Mouse (Mus musculus): ENCODE results near the gene Ifnar1. TPM values are rescaled to one million over a fixed set of nuclear protein-coding genes. Genes with fewer than 3 reads are reported as not detected.

The Ifnar1 gene
- polyA plus RNA-seq, 1 experiment from 2014 or later = 55.2 TPM

- Histone ChIP-seq H3K4me3 (replicated peaks) (peak overlapping the region; percentile 90), H3K27ac (no peak overlapping the region), H3K9ac (replicated peaks) (peak overlapping the region; percentile 96), H3K9me3 (no peaks in the 10 kb centered on the region), H3K4me2 (replicated peaks) (peak overlapping the region; percentile 87), H3K36me3 (no peaks in the 10 kb centered on the region), H3K4me1 (replicated peaks) (peaks cover 35% of the 10 kb centered on the region), H3K27me3 (peaks cover 12% of the 10 kb centered on the region; the same call in 1 of the 2 replicates)
- ATAC-seq = no peak
- WGBS = 66% methylated on average over 5 of the region's 5 CpGs
Measured at GRCm38 (mm10) chr16:91547974-91548373, 62.9 kb downstream of the Ifnar1 start.

GRCm38 (mm10) chr16:91548586-91548985 is 63.5 kb downstream of the Ifnar1 start:
- no peak overlapping the region for H3K27ac ChIP-seq
- H3K9me3 ChIP-seq = no peaks in the 10 kb centered on the region
- H3K4me3 ChIP-seq (replicated peaks) = peak overlapping the region; percentile 18
- H3K27me3 ChIP-seq = peaks cover 12% of the 10 kb centered on the region; the same call in 1 of the 2 replicates
- H3K9ac ChIP-seq (replicated peaks) = 0 out of 2 replicates have a peak overlapping the region, but pooled peaks have one; percentile 24
- peaks cover 40% of the 10 kb centered on the region for H3K4me1 ChIP-seq (replicated peaks)
- no peak for ATAC-seq
- H3K4me2 ChIP-seq (replicated peaks) = peak overlapping the region; percentile 87
- 52% methylated on average over 5 of the region's 5 CpGs for WGBS
- no peaks in the 10 kb centered on the region for H3K36me3 ChIP-seq

GRCm38 (mm10) chr16:91548996-91549395 is 64.0 kb downstream of the Ifnar1 start:
- 72% methylated on average over 2 of the region's 2 CpGs for WGBS
- H3K27ac ChIP-seq = no peak overlapping the region
- no peaks in the 10 kb centered on the region for H3K36me3 ChIP-seq
- H3K4me1 ChIP-seq (replicated peaks) = peaks cover 43% of the 10 kb centered on the region
- no peak for ATAC-seq
- peak overlapping the region; percentile 87 for H3K4me2 ChIP-seq (replicated peaks)
- H3K27me3 ChIP-seq = peaks cover 12% of the 10 kb centered on the region; the same call in 1 of the 2 replicates
- H3K9ac ChIP-seq (replicated peaks) = 0 out of 2 replicates have a peak overlapping the region, but pooled peaks have one; percentile 24
- no peaks in the 10 kb centered on the region for H3K9me3 ChIP-seq
- peak overlapping the region; percentile 18 for H3K4me3 ChIP-seq (replicated peaks)

GRCm38 (mm10) chr16:91549616-91550015 is 64.6 kb downstream of the Ifnar1 start:
- ATAC-seq = no peak
- no peak overlapping the region for H3K9ac ChIP-seq (replicated peaks)
- WGBS = 57% methylated on average over 5 of the region's 5 CpGs
- no peak overlapping the region for H3K4me3 ChIP-seq (replicated peaks)
- no peaks in the 10 kb centered on the region for H3K9me3 ChIP-seq
- H3K4me2 ChIP-seq (replicated peaks) = no peak overlapping the region
- no peaks in the 10 kb centered on the region for H3K36me3 ChIP-seq
- H3K4me1 ChIP-seq (replicated peaks) = peaks cover 43% of the 10 kb centered on the region
- H3K27me3 ChIP-seq = peaks cover 12% of the 10 kb centered on the region; the same call in 1 of the 2 replicates
- no peak overlapping the region for H3K27ac ChIP-seq

GRCm38 (mm10) chr16:91551081-91551524 is 66.1 kb downstream of the Ifnar1 start:
- Histone ChIP-seq H3K9me3 (no peaks in the 10 kb centered on the region), H3K4me1 (replicated peaks) (peaks cover 43% of the 10 kb centered on the region), H3K27me3 (peaks cover 3% of the 10 kb centered on the region; the same call in 1 of the 2 replicates), H3K4me2 (replicated peaks) (no peak overlapping the region), H3K36me3 (peaks cover 14% of the 10 kb centered on the region), H3K4me3 (replicated peaks) (no peak overlapping the region), H3K27ac (no peak overlapping the region), H3K9ac (replicated peaks) (no peak overlapping the region)
- 75% methylated on average over 10 of the region's 10 CpGs for WGBS
- ATAC-seq = no peak

- H3K36me3 ChIP-seq = peaks cover 15% of the 10 kb centered on the region
Measured at GRCm38 (mm10) chr16:91552072-91552471, 67.0 kb downstream of the Ifnar1 start.

GRCm38 (mm10) chr16:91553625-91554024 is 68.6 kb downstream of the Ifnar1 start:
- H3K27ac ChIP-seq = no peak overlapping the region
- no peak overlapping the region for H3K4me2 ChIP-seq (replicated peaks)
- H3K27me3 ChIP-seq = no peaks in the 10 kb centered on the region
- peaks cover 26% of the 10 kb centered on the region for H3K36me3 ChIP-seq
- no peak overlapping the region for H3K4me3 ChIP-seq (replicated peaks)
- 70% methylated on average over 12 of the region's 12 CpGs for WGBS
- no peaks in the 10 kb centered on the region for H3K9me3 ChIP-seq
- ATAC-seq = no peak
- H3K4me1 ChIP-seq (replicated peaks) = peaks cover 28% of the 10 kb centered on the region
- 0 out of 2 replicates have a peak overlapping the region, but pooled peaks have one; percentile 23 for H3K9ac ChIP-seq (replicated peaks)

More at GRCm38 (mm10) chr16:91552072-91552471, 67.0 kb downstream of the Ifnar1 start:
- H3K4me3 ChIP-seq (replicated peaks) = no peak overlapping the region
- WGBS = 58% methylated on average over 9 of the region's 9 CpGs
- H3K27ac ChIP-seq = no peak overlapping the region
- H3K27me3 ChIP-seq = no peaks in the 10 kb centered on the region
- peaks cover 41% of the 10 kb centered on the region for H3K4me1 ChIP-seq (replicated peaks)
- H3K9ac ChIP-seq (replicated peaks) = no peak overlapping the region
- H3K4me2 ChIP-seq (replicated peaks) = no peak overlapping the region
- ATAC-seq = no peak
- H3K9me3 ChIP-seq = no peaks in the 10 kb centered on the region

GRCm38 (mm10) chr16:91555017-91555605 is 70.1 kb downstream of the Ifnar1 start:
- H3K9ac ChIP-seq (replicated peaks) = no peak overlapping the region
- no peaks in the 10 kb centered on the region for H3K27me3 ChIP-seq
- no peak overlapping the region for H3K27ac ChIP-seq
- no peaks in the 10 kb centered on the region for H3K9me3 ChIP-seq
- H3K4me2 ChIP-seq (replicated peaks) = no peak overlapping the region
- no peak for ATAC-seq
- H3K36me3 ChIP-seq = peaks cover 35% of the 10 kb centered on the region
- no peak overlapping the region for H3K4me3 ChIP-seq (replicated peaks)
- 83% methylated on average over 8 of the region's 8 CpGs for WGBS
- peaks cover 15% of the 10 kb centered on the region for H3K4me1 ChIP-seq (replicated peaks)

- no peak overlapping the region for H3K27ac ChIP-seq
- no peak overlapping the region for H3K9ac ChIP-seq (replicated peaks)
- H3K9me3 ChIP-seq = no peaks in the 10 kb centered on the region
- no peak overlapping the region for H3K4me2 ChIP-seq (replicated peaks)
- H3K36me3 ChIP-seq = peaks cover 40% of the 10 kb centered on the region
- 88% methylated on average over 15 of the region's 15 CpGs for WGBS
- no peaks in the 10 kb centered on the region for H3K27me3 ChIP-seq
- ATAC-seq = no peak
- H3K4me1 ChIP-seq (replicated peaks) = peaks cover 9% of the 10 kb centered on the region
- no peak overlapping the region for H3K4me3 ChIP-seq (replicated peaks)
Measured at GRCm38 (mm10) chr16:91556659-91557058, 71.6 kb downstream of the Ifnar1 start.

Small RNA genes within 50 kb of the gene (microRNA-seq; reads per million reads assigned to microRNA genes)
- not detected for gene Mir6367

Other genes starting within 250 kb of the Ifnar1 start
- 11.3 and 12.6 TPM in 2 replicates for gene Olig1, start 215.5 kb upstream of the Ifnar1 start, polyA plus RNA-seq (2015; fragmentation: Nextera tagmentation; extraction: Ambion mirVana)
- gene Ifnar2, start 112.5 kb upstream of the Ifnar1 start, polyA plus RNA-seq (2015; fragmentation: Nextera tagmentation; extraction: Ambion mirVana) = 28.3 and 31.6 TPM in 2 replicates
- not detected in 2 replicates for gene Gm21970, start 93.5 kb upstream of the Ifnar1 start, polyA plus RNA-seq (2015; fragmentation: Nextera tagmentation; extraction: Ambion mirVana)
- gene Il10rb, start 79.1 kb upstream of the Ifnar1 start, polyA plus RNA-seq (2015; fragmentation: Nextera tagmentation; extraction: Ambion mirVana) = 7.1 and 7.6 TPM in 2 replicates
- 57.6 and 63.5 TPM in 2 replicates for gene Ifngr2, start 61.8 kb downstream of the Ifnar1 start, polyA plus RNA-seq (2015; fragmentation: Nextera tagmentation; extraction: Ambion mirVana)
- 50.5 and 55.1 TPM in 2 replicates for gene Tmem50b, start 112.6 kb downstream of the Ifnar1 start, polyA plus RNA-seq (2015; fragmentation: Nextera tagmentation; extraction: Ambion mirVana)
- 7.2 and 8.0 TPM in 2 replicates for gene Dnajc28, start 133.8 kb downstream of the Ifnar1 start, polyA plus RNA-seq (2015; fragmentation: Nextera tagmentation; extraction: Ambion mirVana)
- gene Gart, start 161.7 kb downstream of the Ifnar1 start, polyA plus RNA-seq (2015; fragmentation: Nextera tagmentation; extraction: Ambion mirVana) = 72.3 and 73.7 TPM in 2 replicates
- 146 and 159 TPM in 2 replicates for gene Son, start 162.3 kb downstream of the Ifnar1 start, polyA plus RNA-seq (2015; fragmentation: Nextera tagmentation; extraction: Ambion mirVana)
- 21.9 and 26.9 TPM in 2 replicates for gene Donson, start 203.5 kb downstream of the Ifnar1 start, polyA plus RNA-seq (2015; fragmentation: Nextera tagmentation; extraction: Ambion mirVana)
- gene Cryzl1, start 243.7 kb downstream of the Ifnar1 start, polyA plus RNA-seq (2015; fragmentation: Nextera tagmentation; extraction: Ambion mirVana) = 103 and 110 TPM in 2 replicates
- gene Itsn1, start 244.0 kb downstream of the Ifnar1 start, polyA plus RNA-seq (2015; fragmentation: Nextera tagmentation; extraction: Ambion mirVana) = 61.6 and 62.7 TPM in 2 replicates